Mouse (Mus musculus): Measurements from ENCODE around the gene Wdr95. TPM values are rescaled to one million over a fixed set of nuclear protein-coding genes. Genes with fewer than 3 reads are reported as not detected.

Gene Wdr95
- total RNA-seq, 2 experiments from 2014 or later = 0.31 TPM; not detected in 1

GRCm38 (mm10) chr5:149658741-149659413, 130.4 kb downstream of the Wdr95 start:
- no peak for DNase-seq (ENCODE audit: low spot score in 2 of 2)

GRCm38 (mm10) chr5:149659414-149659780, 130.9 kb downstream of the Wdr95 start:
- no peak for DNase-seq (ENCODE audit: low spot score in 2 of 2)

- no peak for DNase-seq (ENCODE audit: low spot score in 2 of 2)
Observed at GRCm38 (mm10) chr5:149661428-149661827, 132.9 kb downstream of the Wdr95 start.

Other genes starting within 250 kb of the Wdr95 start
- gene Medag, start 116.9 kb upstream of the Wdr95 start, total RNA-seq (2021) = 10 to 100 TPM; 32.1 to 36.4 TPM
- under 1 TPM; 0.25 to 0.60 TPM for gene Tex26, start 89.0 kb upstream of the Wdr95 start, total RNA-seq (2021)
- gene Hsph1, start 107.7 kb downstream of the Wdr95 start, total RNA-seq (2021) = 10 to 100 TPM; 34.9 to 38.7 TPM
- gene B3glct, start 149.6 kb downstream of the Wdr95 start, total RNA-seq (2021) = 10 to 100 TPM; 10.3 to 11.5 TPM

Measured in gastrocnemius, postnatal 4 days (tissue).